Comparison of ENCODE assay signal across 11 mouse cellular contexts in genomic region chr7:139218641-139219415, GRCm38 (mm10). TPM values are rescaled to one million over a fixed set of nuclear protein-coding genes. Genes with fewer than 3 reads are reported as not detected.
DNase-seq lines count a peak whose midpoint lies in the region; ATAC-seq lines count a peak whose summit lies in the region.
"Had no signal": no experiment of that assay in that cellular context is flagged by ENCODE, and none has a peak within 500 bp of the region (broad histone marks: within the 10 kb centered on the region; RNA-seq: fewer than 3 reads in every experiment).

No protein-coding gene starts in this region.

- H3K9me3 ChIP-seq in hindbrain, embryonic 16.5 days (ENCODE audit: control insufficient read depth, low read length): no peaks in the 10 kb centered on the region

- no peak overlapping the region for H3K4me3 ChIP-seq in macrophage (ENCODE audit: inconsistent target)
- H3K4me3 ChIP-seq in hindbrain, embryonic 16.5 days (ENCODE audit: low read length): no peak overlapping the region
- H3K4me3 ChIP-seq: myocyte had no signal

- no peak overlapping the region for H3K9ac ChIP-seq in hindbrain, embryonic 16.5 days (ENCODE audit: low read depth, low read length)

- ATAC-seq in hindbrain, embryonic 16.5 days: no peak
- ATAC-seq: forebrain, embryonic 14.5 days had no signal

- no peaks in the 10 kb centered on the region for H3K27me3 ChIP-seq in hindbrain, embryonic 16.5 days (replicated peaks; ENCODE audit: control insufficient read depth, insufficient read depth, low read length)

- no peaks in the 10 kb centered on the region for H3K36me3 ChIP-seq in macrophage (ENCODE audit: inconsistent target)
- no peaks in the 10 kb centered on the region for H3K36me3 ChIP-seq in hindbrain, embryonic 16.5 days (ENCODE audit: control insufficient read depth, insufficient read depth, low read length)

- H3K4me1 ChIP-seq in hindbrain, embryonic 16.5 days (ENCODE audit: control insufficient read depth, insufficient read depth, low read depth, low read length): no peaks in the 10 kb centered on the region

- WGBS in macrophage (ENCODE audit: missing documents): 26% methylated on average over 6 of the region's 6 CpGs
- 67% methylated on average over 6 of the region's 6 CpGs for WGBS in hindbrain, embryonic 16.5 days

- H3K4me2 ChIP-seq in hindbrain, embryonic 16.5 days (ENCODE audit: low read length): no peak overlapping the region

- intact Hi-C loops in heart, postnatal 25 days (cut with DNase I): loop anchor here (10.0 kb wide), 1 partner anchor 374 kb away; the partner anchor contains the start of genes Mapk1ip1 and Ppp2r2d
- intact Hi-C loops in heart, postnatal 14 days (cut with DNase I): loop anchor here (5.0 kb wide), 1 partner anchor 168 kb away; the partner anchor contains the start of gene Inpp5a

- H3K79me2 ChIP-seq in macrophage (ENCODE audit: inconsistent target): no peaks in the 10 kb centered on the region

- peak overlapping the region; percentile 95 for H3K27ac ChIP-seq in macrophage
- no peak overlapping the region for H3K27ac ChIP-seq in hindbrain, embryonic 16.5 days (ENCODE audit: low read depth, low read length)

- peak; percentile 95 for DNase-seq in heart, adult 11 months
- DNase-seq in heart, postnatal 25 days (ENCODE audit: low spot score): no peak
- DNase-seq in thymus, postnatal 4 days: peak; percentile 9
- no peak for DNase-seq in thymus, postnatal 10 days (ENCODE audit: low spot score in 2 of 2)
- DNase-seq in heart, postnatal 14 days: peak; percentile 53 to 65
- no peak for DNase-seq in thymus, postnatal 0 days (ENCODE audit: low spot score)
- DNase-seq: thymus, adult 2 months had no signal

RNA-seq across cellular contexts. Expression of gene Stk32c, which starts 5.7 kb away (rescaled TPM):
- total RNA-seq in heart, postnatal 25 days (2021): under 1 TPM; 0.73 to 0.99 TPM
- total RNA-seq in heart, postnatal 14 days (2021): 1 to 10 TPM; 1.8 to 2.7 TPM
- total RNA-seq in macrophage (2018; cell fraction: chromatin; rRNA removed): 1 to 10 TPM in 7 of 26 experiments, under 1 TPM in 16, not detected in 3; 0.31 to 2.4 (median 0.62) TPM
- under 1 TPM in 24 of 26 experiments, not detected in 2; 0.07 to 0.26 (median 0.15) TPM for total RNA-seq in macrophage (2018; cell fraction: cytosol; rRNA removed)
- total RNA-seq in macrophage (2018; cell fraction: nucleus; rRNA removed): 1 to 10 TPM in 2 of 26 experiments, under 1 TPM in 12, not detected in 12; 0.23 to 1.5 (median 0.38) TPM
- polyA plus RNA-seq in macrophage (2018): 0.17 to 0.21 TPM (median 0.19 TPM) in 3 replicates
- 2.9 and 3.0 TPM in 2 replicates for polyA plus RNA-seq in hindbrain, embryonic 16.5 days (2015; fragmentation: Nextera tagmentation; extraction: Ambion mirVana)
- not detected in 2 replicates for polyA plus RNA-seq in thymus, postnatal 0 days (2015; fragmentation: Nextera tagmentation; extraction: Ambion mirVana)

RNA-seq across cellular contexts. Expression of gene Lrrc27, which starts 6.0 kb away (rescaled TPM):
- 10 to 100 TPM; 19.1 to 20.0 TPM for total RNA-seq in heart, postnatal 25 days (2021)
- 10 to 100 TPM; 17.6 to 20.8 TPM for total RNA-seq in heart, postnatal 14 days (2021)
- total RNA-seq in macrophage (2018; cell fraction: chromatin; rRNA removed): 10 to 100 TPM in 25 of 26 experiments, 1 to 10 TPM in 1; 6.5 to 82.5 (median 31.4) TPM
- 10 to 100 TPM; 20.5 to 77.7 (median 44.0) TPM for total RNA-seq in macrophage (2018; cell fraction: cytosol; rRNA removed)
- 100 to 1,000 TPM in 2 of 26 experiments, 10 to 100 TPM in 23, 1 to 10 TPM in 1; 7.1 to 116 (median 41.1) TPM for total RNA-seq in macrophage (2018; cell fraction: nucleus; rRNA removed)
- 73.4 to 159 TPM (median 94.3 TPM) in 3 replicates for polyA plus RNA-seq in macrophage (2018)
- 3.8 and 6.8 TPM in 2 replicates for polyA plus RNA-seq in hindbrain, embryonic 16.5 days (2015; fragmentation: Nextera tagmentation; extraction: Ambion mirVana)
- polyA plus RNA-seq in thymus, postnatal 0 days (2015; fragmentation: Nextera tagmentation; extraction: Ambion mirVana): 1.9 and 2.4 TPM in 2 replicates

RNA-seq across cellular contexts. Expression of gene Pwwp2b, which starts 29.5 kb away (rescaled TPM):
- 1 to 10 TPM; 8.7 to 9.7 TPM for total RNA-seq in heart, postnatal 25 days (2021)
- total RNA-seq in heart, postnatal 14 days (2021): 1 to 10 TPM; 8.7 to 9.8 TPM
- total RNA-seq in macrophage (2018; cell fraction: chromatin; rRNA removed): 100 to 1,000 TPM in 1 of 26 experiments, 10 to 100 TPM in 25; 20.0 to 106 (median 39.1) TPM
- 10 to 100 TPM; 12.0 to 39.3 (median 24.7) TPM for total RNA-seq in macrophage (2018; cell fraction: cytosol; rRNA removed)
- total RNA-seq in macrophage (2018; cell fraction: nucleus; rRNA removed): 10 to 100 TPM; 13.7 to 86.6 (median 34.0) TPM
- 25.2 to 32.3 TPM (median 28.0 TPM) in 3 replicates for polyA plus RNA-seq in macrophage (2018)
- 5.6 and 6.4 TPM in 2 replicates for polyA plus RNA-seq in hindbrain, embryonic 16.5 days (2015; fragmentation: Nextera tagmentation; extraction: Ambion mirVana)
- polyA plus RNA-seq in thymus, postnatal 0 days (2015; fragmentation: Nextera tagmentation; extraction: Ambion mirVana): 3.7 and 3.9 TPM in 2 replicates

Comparison
In these comparisons a context has a peak if more than half of its experiments do, and no peak if none do; other contexts are left out.
1. DNase-seq: peak in heart, adult 11 months (single experiment), thymus, postnatal 4 days (single experiment) and heart, postnatal 14 days (2 of 2); none in heart, postnatal 25 days (single experiment), thymus, postnatal 10 days (0 of 2) and thymus, postnatal 0 days (single experiment).